8 mouse cellular contexts compared by ENCODE assay signal in the genomic region with DNA sequence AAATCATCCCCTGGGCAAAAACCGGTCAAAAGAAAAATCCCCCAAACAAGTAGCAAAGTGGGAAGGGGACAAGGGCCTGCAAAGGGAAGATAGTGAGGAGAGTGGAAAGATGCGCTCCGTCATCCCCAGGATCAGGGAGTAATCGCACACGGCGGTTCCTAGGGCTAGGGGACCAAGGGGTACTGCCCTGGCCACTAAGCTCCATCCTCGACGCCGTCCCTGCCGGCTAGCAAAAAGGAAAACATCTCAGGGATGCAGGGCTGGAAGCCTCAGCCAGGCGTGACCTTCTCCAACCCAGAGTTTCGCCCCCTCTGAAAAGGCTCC. TPM values are rescaled to one million over a fixed set of nuclear protein-coding genes. Genes with fewer than 3 reads are reported as not detected.
DNase-seq lines count a peak whose midpoint lies in the region; ATAC-seq and TF ChIP-seq lines count a peak whose summit lies in the region.

No protein-coding gene starts in this region.

- peak overlapping the region; percentile 67 to 99 for H3K4me3 ChIP-seq in liver, embryonic 14.5 days (ENCODE audit: insufficient read depth in 1 of 2, low read depth in 2 of 2, low read length in 2 of 2)

- H3K36me3 ChIP-seq in liver, embryonic 14.5 days (replicated peaks; ENCODE audit: control insufficient read depth, insufficient read depth, low read depth), result no peaks in the 10 kb centered on the region

- H3K27me3 ChIP-seq in liver, embryonic 14.5 days (ENCODE audit: control insufficient read depth, insufficient read depth, low read length), result no peaks in the 10 kb centered on the region

- ATAC-seq in liver, embryonic 14.5 days (ENCODE audit: insufficient read depth), result peak; percentile 66

- TF ChIP-seq CTCF in liver, embryonic 14.5 days (IDR thresholded peaks at IDR 0.05; ENCODE audit: low read depth), result no peak

- 0% methylated on average over 12 of the region's 12 CpGs for WGBS in liver, embryonic 14.5 days (ENCODE audit: insufficient replicate concordance)

- TF ChIP-seq EP300 in liver, embryonic 14.5 days (IDR thresholded peaks at IDR 0.05; ENCODE audit: low read depth), result no peak

- peak overlapping the region; percentile 95 for H3K4me2 ChIP-seq in liver, embryonic 14.5 days (ENCODE audit: low read depth)

- H3K4me1 ChIP-seq in liver, embryonic 14.5 days (replicated peaks; ENCODE audit: control insufficient read depth in 2 of 2, insufficient read depth in 2 of 2, low read length in 1 of 2), result peaks cover 11 to 12% of the 10 kb centered on the region in 2 experiments; a peak in 3 of 4 replicates

- DNase-seq in layer of hippocampus, adult 11-12 months (ENCODE audit: low spot score), result peak; percentile 26
- DNase-seq in layer of hippocampus, postnatal 14 days (ENCODE audit: low spot score in 2 of 2), result no peak
- DNase-seq in brain, adult 2 months (ENCODE audit: low read depth, low spot score), result peak; percentile 38
- peak; percentile 35 for DNase-seq in forelimb bud, embryonic 11.5 days (ENCODE audit: low read depth, low spot score)
- peak; percentile 28 to 33 (median 29) for DNase-seq in liver, embryonic 14.5 days (ENCODE audit: low read depth in 3 of 3, low spot score in 3 of 3)
- DNase-seq in spleen, postnatal 36 days (ENCODE audit: low spot score in 2 of 2), result no peak
- DNase-seq in urinary bladder, adult 2 months (ENCODE audit: low spot score), result no peak
- DNase-seq in thymus, postnatal 0 days (ENCODE audit: low spot score), result no peak

- H3K9me3 ChIP-seq in liver, embryonic 14.5 days (ENCODE audit: control insufficient read depth, low read length), result no peaks in the 10 kb centered on the region

- H3K27ac ChIP-seq in liver, embryonic 14.5 days, result peak overlapping the region; percentile 80

- H3K9ac ChIP-seq in liver, embryonic 14.5 days (replicated peaks), result peak overlapping the region; percentile 97

RNA-seq across cellular contexts. Expression of gene Braf, which starts 0.8 kb away (rescaled TPM):
- total RNA-seq in layer of hippocampus, postnatal 14 days (2021), result 100 to 1,000 TPM in 1 of 2 experiments, 10 to 100 TPM in 1; 99.6 to 107 TPM
- 2.9 and 3.6 TPM in 2 replicates for polyA plus RNA-seq in liver, embryonic 14.5 days (2012; rRNA removed)
- polyA plus RNA-seq in liver, embryonic 14.5 days (2014; fragmentation: Nextera tagmentation; extraction: Ambion mirVana), result 4.1 and 4.6 TPM in 2 replicates
- 22.1 and 24.6 TPM in 2 replicates for polyA plus RNA-seq in urinary bladder, adult 2 months (2012; rRNA removed)
- 5.3 and 7.1 TPM in 2 replicates for polyA plus RNA-seq in thymus, postnatal 0 days (2015; fragmentation: Nextera tagmentation; extraction: Ambion mirVana)

Comparison
In these comparisons a context has a peak if more than half of its experiments do, and no peak if none do; other contexts are left out.
1. DNase-seq: peak in layer of hippocampus, adult 11-12 months (single experiment), brain, adult 2 months (single experiment), forelimb bud, embryonic 11.5 days (single experiment) and liver, embryonic 14.5 days (3 of 3); none in layer of hippocampus, postnatal 14 days (0 of 2), spleen, postnatal 36 days (0 of 2), urinary bladder, adult 2 months (single experiment) and thymus, postnatal 0 days (single experiment).